Mouse (Mus musculus) brain, embryonic 14.5 days (tissue): ENCODE data around the gene Sars2.

Experiments
- CTCF ChIP-seq: fragments of 200-500 bp; IDR thresholded peaks from 2 replicates; pipeline ENCODE4 v1.5.1; 2012; ENCODE audit warnings: inconsistent platforms, mild to moderate bottlenecking, moderate library complexity, borderline replicate concordance; ENCODE audit not compliant: insufficient read depth, insufficient read length; ENCODE audit errors: extremely low read depth
- POLR2A ChIP-seq: fragments of 200-500 bp; IDR thresholded peaks from 2 replicates; pipeline ENCODE4 v1.6.1; 2012; ENCODE audit warnings: mild to moderate bottlenecking, inconsistent platforms, borderline replicate concordance; ENCODE audit not compliant: poor library complexity, insufficient read depth, insufficient read length, severe bottlenecking; ENCODE audit errors: extremely low read depth

DNA sequence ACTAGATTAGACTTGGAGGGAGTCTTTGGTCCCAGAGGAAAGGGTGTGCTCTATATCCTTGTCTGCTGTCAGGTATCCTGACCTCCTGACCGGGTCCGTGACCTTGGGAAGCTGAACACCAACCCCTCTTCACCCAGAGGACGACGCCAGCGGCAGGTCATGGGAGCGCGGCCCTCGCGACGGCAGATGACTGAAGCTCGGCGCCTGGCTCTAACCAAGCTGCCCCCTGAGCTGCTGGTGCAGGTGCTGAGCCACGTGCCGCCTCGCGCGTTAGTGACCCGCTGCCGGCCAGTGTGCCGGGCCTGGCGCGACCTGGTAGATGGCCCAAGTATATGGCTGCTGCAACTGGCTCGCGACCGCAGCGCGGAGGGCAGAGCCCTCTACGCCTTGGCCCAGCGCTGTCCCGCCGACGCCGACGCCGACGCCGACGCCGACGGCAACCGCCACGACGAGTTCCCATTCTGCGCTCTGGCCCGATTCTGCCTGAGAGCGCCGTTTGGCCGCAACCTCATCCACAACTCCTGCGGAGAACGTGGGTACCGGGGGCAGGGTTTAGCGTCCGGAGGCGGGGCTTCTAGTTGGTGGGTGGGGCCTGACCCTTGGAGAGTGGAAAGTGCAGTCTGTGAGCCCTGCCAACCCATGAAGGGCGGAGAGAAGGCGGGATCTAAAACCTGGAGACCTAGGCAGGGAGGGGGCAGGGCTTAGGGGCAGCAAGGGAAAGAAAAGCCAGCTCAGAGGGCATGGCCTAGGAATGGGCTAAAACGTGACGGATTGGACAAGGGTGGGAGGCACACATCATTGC is 9.2 kb upstream of the Sars2 start:
- TF ChIP-seq CTCF: no peak
- TF ChIP-seq POLR2A: no peak
